Mouse (Mus musculus) intestine, postnatal 0 days (tissue): ENCODE measurements around the gene Lrrc4c. TPM values are rescaled to one million over a fixed set of nuclear protein-coding genes. Genes with fewer than 3 reads are reported as not detected.

Source experiments
- ATAC-seq: fragments of 200-750 bp; cut with Nextera tagmentation; 2 replicates; pipeline ENCODE4 v1.8.0; 2017; ENCODE audit warnings: mild to moderate bottlenecking, moderate TSS enrichment, moderate library complexity
- H3K27ac ChIP-seq: fragments of 300-500 bp; sonication (generic); 2 replicates; pipeline ENCODE4 v1.5.1; 2014; ENCODE audit warnings: mild to moderate bottlenecking, low read depth, low read length, moderate library complexity
- H3K27me3 ChIP-seq: fragments of 300-500 bp; sonication (generic); replicated peaks from 2 replicates; pipeline ENCODE4 v1.6.1; 2014; ENCODE audit warnings: low read length, mixed read lengths; ENCODE audit not compliant: control insufficient read depth, insufficient read depth
- H3K36me3 ChIP-seq: fragments of 300-500 bp; sonication (generic); 2 replicates; pipeline ENCODE4 v1.6.1; 2014; ENCODE audit warnings: mild to moderate bottlenecking, moderate library complexity; ENCODE audit not compliant: control insufficient read depth, insufficient read depth
- H3K4me1 ChIP-seq: fragments of 300-500 bp; sonication (generic); replicated peaks from 2 replicates; pipeline ENCODE4 v1.6.1; 2014; ENCODE audit warnings: antibody characterized with exemption, low read length, mixed read lengths; ENCODE audit not compliant: control insufficient read depth, insufficient read depth
- H3K4me2 ChIP-seq: fragments of 300-500 bp; sonication (generic); replicated peaks from 2 replicates; pipeline ENCODE4 v1.6.1; 2014; ENCODE audit warnings: low read depth, mild to moderate bottlenecking, moderate library complexity
- H3K4me3 ChIP-seq: fragments of 300-500 bp; sonication (generic); 2 replicates; pipeline ENCODE4 v1.5.1; 2014; ENCODE audit warnings: low read depth, low read length
- H3K9ac ChIP-seq: fragments of 300-500 bp; sonication (generic); 2 replicates; pipeline ENCODE4 v1.6.1; 2014; ENCODE audit warnings: mild to moderate bottlenecking, low read depth, low read length
- H3K9me3 ChIP-seq: fragments of 300-500 bp; sonication (generic); 2 replicates; pipeline ENCODE4 v1.6.1; 2016; ENCODE audit warnings: mixed run types; ENCODE audit not compliant: control insufficient read depth
- CTCF ChIP-seq: sonication (generic); IDR thresholded peaks from 2 replicates; pipeline ENCODE4 v1.5.1; 2016; ENCODE audit warnings: low read depth, mild to moderate bottlenecking, control low read depth, antibody characterized with exemption, moderate library complexity
- WGBS: fragments of 180-500 bp; shearing (Covaris S2); extraction: QIAGEN DNeasy Blood & Tissue Kit; methylation state at CpG from one replicate; pipeline ENCODE4 v1.1.7; 2014; 5-methylcytosine and 5-hydroxymethylcytosine counted together
- polyA plus RNA-seq: library from polyadenylated mRNA; unstranded; fragments of >200 nt; fragmentation: Nextera tagmentation; extraction: Ambion mirVana; gene quantifications from 2 replicates; pipeline ENCODE4 v1.2.1, GENCODE M21; 2015

Lrrc4c gene
- polyA plus RNA-seq, 1 experiment from 2014 or later: 1.2 TPM

GRCm38 (mm10) chr2:97178399-97178798 is 860.4 kb downstream of the Lrrc4c start:
- Histone ChIP-seq H3K36me3 (no peaks in the 10 kb centered on the region), H3K9me3 (no peaks in the 10 kb centered on the region), H3K4me2 (no peak overlapping the region), H3K9ac (no peak overlapping the region), H3K27ac (no peak overlapping the region), H3K27me3 (no peaks in the 10 kb centered on the region), H3K4me3 (no peak overlapping the region), H3K4me1 (no peaks in the 10 kb centered on the region)
- TF ChIP-seq CTCF: no peak
- ATAC-seq: no peak
- 85% methylated on average over 4 of the region's 4 CpGs for WGBS

DNA sequence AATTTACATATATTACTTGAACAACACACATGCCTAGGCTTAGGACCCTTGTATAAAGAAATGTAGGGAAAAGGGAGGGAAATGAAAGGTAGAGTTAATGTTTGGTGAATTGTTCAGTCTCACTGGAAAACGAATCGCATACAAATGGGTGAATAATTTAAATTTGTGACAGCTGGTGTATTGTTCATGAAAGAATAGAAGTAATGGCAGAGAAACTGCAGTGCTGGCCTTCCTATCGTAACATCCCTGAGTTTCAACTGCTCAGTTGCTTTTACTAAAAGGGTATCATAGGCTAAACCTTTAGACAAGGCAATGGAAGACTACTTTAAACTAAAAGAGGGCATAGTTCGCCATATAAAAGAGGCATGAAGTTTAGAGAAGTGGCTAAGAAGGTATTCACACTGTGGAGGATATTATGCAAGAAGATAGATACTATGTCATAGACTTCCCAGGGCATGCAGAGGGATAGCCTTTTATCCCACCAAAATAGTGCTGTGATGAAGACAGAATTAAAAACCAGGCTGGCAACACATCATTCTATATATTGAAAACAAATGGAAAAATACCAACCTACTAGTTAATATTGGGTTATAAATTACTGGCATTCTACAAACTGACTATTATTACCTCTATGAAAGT is 879.1 kb downstream of the Lrrc4c start:
- no peaks in the 10 kb centered on the region for H3K4me1 ChIP-seq
- TF ChIP-seq CTCF: no peak
- no peak overlapping the region for H3K4me2 ChIP-seq
- H3K27ac ChIP-seq: no peak overlapping the region
- no peak overlapping the region for H3K9ac ChIP-seq
- no peaks in the 10 kb centered on the region for H3K36me3 ChIP-seq
- no peak for ATAC-seq
- no peaks in the 10 kb centered on the region for H3K27me3 ChIP-seq
- no peaks in the 10 kb centered on the region for H3K9me3 ChIP-seq
- H3K4me3 ChIP-seq: no peak overlapping the region
- 82% methylated on average over 4 of the region's 4 CpGs for WGBS

DNA sequence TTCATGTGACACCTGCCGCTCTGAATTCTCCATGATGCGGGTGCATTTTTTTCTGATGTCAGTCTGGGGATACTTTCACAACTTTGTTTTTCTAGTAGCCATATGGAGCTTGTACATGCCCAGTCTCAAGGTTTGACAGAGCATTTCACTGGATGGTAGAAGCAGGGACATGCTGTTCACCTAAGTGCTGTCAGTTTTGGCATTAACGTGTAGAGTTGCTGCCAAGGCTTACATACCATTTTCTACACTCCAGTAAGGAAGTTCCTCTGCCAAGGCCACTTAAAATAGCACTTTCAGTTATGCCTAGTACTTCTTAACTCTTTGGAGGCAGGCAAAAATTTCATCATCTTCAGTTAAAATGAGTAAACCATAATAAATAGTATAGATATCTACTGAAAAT is 915.0 kb downstream of the Lrrc4c start:
- no peak overlapping the region for H3K4me3 ChIP-seq
- 71% methylated on average over 3 of the region's 3 CpGs for WGBS
- no peaks in the 10 kb centered on the region for H3K27me3 ChIP-seq
- no peak overlapping the region for H3K9ac ChIP-seq
- no peak for ATAC-seq
- no peak overlapping the region for H3K27ac ChIP-seq
- no peaks in the 10 kb centered on the region for H3K9me3 ChIP-seq
- TF ChIP-seq CTCF: no peak
- H3K36me3 ChIP-seq: no peaks in the 10 kb centered on the region
- H3K4me1 ChIP-seq: no peaks in the 10 kb centered on the region
- H3K4me2 ChIP-seq: no peak overlapping the region

DNA sequence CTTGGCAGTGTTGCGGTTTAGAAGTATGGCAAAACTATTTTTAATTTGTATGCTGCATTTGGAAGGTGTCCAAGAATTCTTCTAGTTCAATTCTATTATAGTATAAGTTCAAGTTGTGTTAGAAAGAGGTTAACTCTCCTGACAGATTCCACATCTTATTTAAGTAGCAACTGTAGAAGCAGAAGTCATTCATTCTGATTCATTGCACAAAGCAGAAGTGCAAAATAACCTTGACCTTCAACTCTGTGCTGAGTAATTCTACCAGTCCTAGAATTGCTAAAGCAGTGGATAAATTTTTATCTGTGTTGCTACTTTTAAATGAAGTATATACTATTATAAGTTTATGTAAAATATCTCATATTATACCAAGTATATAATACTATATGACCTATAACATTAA is 916.1 kb downstream of the Lrrc4c start:
- H3K4me3 ChIP-seq: no peak overlapping the region
- no peak for ATAC-seq
- no peak overlapping the region for H3K27ac ChIP-seq
- no peak for TF ChIP-seq CTCF
- H3K36me3 ChIP-seq: no peaks in the 10 kb centered on the region
- H3K4me1 ChIP-seq: no peaks in the 10 kb centered on the region
- H3K27me3 ChIP-seq: no peaks in the 10 kb centered on the region
- no peak overlapping the region for H3K4me2 ChIP-seq
- WGBS: 61% methylated on average over 1 of the region's 1 CpGs
- H3K9ac ChIP-seq: no peak overlapping the region
- no peaks in the 10 kb centered on the region for H3K9me3 ChIP-seq

GRCm38 (mm10) chr2:97274651-97275050 is 956.7 kb downstream of the Lrrc4c start:
- Histone ChIP-seq H3K9ac (no peak overlapping the region), H3K4me2 (no peak overlapping the region), H3K4me1 (no peaks in the 10 kb centered on the region), H3K9me3 (no peaks in the 10 kb centered on the region), H3K27me3 (no peaks in the 10 kb centered on the region), H3K36me3 (no peaks in the 10 kb centered on the region), H3K27ac (no peak overlapping the region), H3K4me3 (no peak overlapping the region)
- no peak for ATAC-seq
- TF ChIP-seq CTCF: no peak
- 60% methylated on average over 2 of the region's 2 CpGs for WGBS

DNA sequence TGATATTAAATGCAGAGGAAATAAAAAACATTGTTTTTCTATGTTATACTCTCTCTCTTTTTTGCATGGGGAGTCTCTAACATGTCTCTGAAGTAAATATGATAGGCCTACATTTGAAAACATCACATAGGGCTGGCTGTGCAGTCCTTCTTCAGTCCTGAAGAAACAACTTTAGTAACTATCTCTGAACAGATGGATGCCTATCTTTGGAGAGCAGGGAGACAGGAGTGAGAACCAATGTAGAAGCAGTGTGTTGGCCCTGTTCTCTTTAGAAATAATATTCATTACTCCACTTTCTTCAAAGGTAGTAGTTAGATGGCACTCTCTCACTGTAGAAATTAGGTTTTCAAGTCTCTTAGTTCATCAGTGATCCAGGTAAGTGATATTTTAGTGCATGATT is 967.0 kb downstream of the Lrrc4c start:
- TF ChIP-seq CTCF: no peak
- Histone ChIP-seq H3K36me3 (no peaks in the 10 kb centered on the region), H3K4me1 (no peaks in the 10 kb centered on the region), H3K4me3 (no peak overlapping the region), H3K27ac (no peak overlapping the region), H3K27me3 (no peaks in the 10 kb centered on the region), H3K4me2 (no peak overlapping the region), H3K9me3 (no peaks in the 10 kb centered on the region), H3K9ac (no peak overlapping the region)
- no peak for ATAC-seq

- Histone ChIP-seq H3K27me3 (no peaks in the 10 kb centered on the region), H3K4me1 (no peaks in the 10 kb centered on the region), H3K9ac (no peak overlapping the region), H3K9me3 (no peaks in the 10 kb centered on the region), H3K36me3 (no peaks in the 10 kb centered on the region), H3K27ac (no peak overlapping the region), H3K4me3 (no peak overlapping the region), H3K4me2 (no peak overlapping the region)
- WGBS: 82% methylated on average over 3 of the region's 3 CpGs
- no peak for TF ChIP-seq CTCF
- ATAC-seq: no peak
Measured at GRCm38 (mm10) chr2:97294216-97294615, 976.2 kb downstream of the Lrrc4c start.
